Mouse (Mus musculus) stomach, embryonic 15.5 days (tissue): ENCODE results near the gene Tpk1. TPM values are rescaled to one million over a fixed set of nuclear protein-coding genes. Genes with fewer than 3 reads are reported as not detected.
A peak's percentile ranks its signal among the peaks of the same experiment; 100 is the strongest.

Experiments
- ATAC-seq: fragments of 200-750 bp; cut with Nextera tagmentation; 2 replicates; pipeline ENCODE4 v1.8.0; 2017; ENCODE audit warnings: low read depth, moderate number of reproducible peaks, moderate TSS enrichment; ENCODE audit not compliant: insufficient read depth, low FRiP score
- H3K27ac ChIP-seq: fragments of 300-500 bp; sonication (generic); 2 replicates; pipeline ENCODE4 v1.5.1; 2015; ENCODE audit warnings: mild to moderate bottlenecking, inconsistent platforms
- H3K27me3 ChIP-seq: fragments of 300-500 bp; sonication (generic); replicated peaks from 2 replicates; pipeline ENCODE4 v1.6.1; 2015; ENCODE audit warnings: inconsistent platforms
- H3K36me3 ChIP-seq: fragments of 300-500 bp; sonication (generic); 2 replicates; pipeline ENCODE4 v1.6.1; 2015; ENCODE audit warnings: inconsistent platforms
- H3K4me1 ChIP-seq: fragments of 300-500 bp; sonication (generic); 2 replicates; pipeline ENCODE4 v1.6.1; 2015; ENCODE audit warnings: inconsistent platforms
- H3K4me2 ChIP-seq: fragments of 300-500 bp; sonication (generic); 2 replicates; pipeline ENCODE4 v1.6.1; 2015; ENCODE audit warnings: mild to moderate bottlenecking, inconsistent platforms
- H3K4me3 ChIP-seq: fragments of 300-500 bp; sonication (generic); replicated peaks from 2 replicates; pipeline ENCODE4 v1.5.1; 2015; ENCODE audit warnings: inconsistent platforms
- H3K9ac ChIP-seq: fragments of 300-500 bp; sonication (generic); 2 replicates; pipeline ENCODE4 v1.6.1; 2015; ENCODE audit warnings: inconsistent platforms
- H3K9me3 ChIP-seq: fragments of 300-500 bp; sonication (generic); 2 replicates; pipeline ENCODE4 v1.6.1; 2016; ENCODE audit warnings: inconsistent platforms
- WGBS: fragments of 180-500 bp; shearing (Covaris S2); methylation state at CpG from one replicate; pipeline ENCODE4 v1.1.7; 2015; 5-methylcytosine and 5-hydroxymethylcytosine counted together
- polyA plus RNA-seq: library from polyadenylated mRNA; unstranded; fragments of >200 nt; fragmentation: Nextera tagmentation; extraction: Ambion mirVana; gene quantifications from 2 replicates; pipeline ENCODE4 v1.2.1, GENCODE M21; 2015

The Tpk1 gene
- polyA plus RNA-seq, 1 experiment from 2014 or later: 15.4 TPM

DNA sequence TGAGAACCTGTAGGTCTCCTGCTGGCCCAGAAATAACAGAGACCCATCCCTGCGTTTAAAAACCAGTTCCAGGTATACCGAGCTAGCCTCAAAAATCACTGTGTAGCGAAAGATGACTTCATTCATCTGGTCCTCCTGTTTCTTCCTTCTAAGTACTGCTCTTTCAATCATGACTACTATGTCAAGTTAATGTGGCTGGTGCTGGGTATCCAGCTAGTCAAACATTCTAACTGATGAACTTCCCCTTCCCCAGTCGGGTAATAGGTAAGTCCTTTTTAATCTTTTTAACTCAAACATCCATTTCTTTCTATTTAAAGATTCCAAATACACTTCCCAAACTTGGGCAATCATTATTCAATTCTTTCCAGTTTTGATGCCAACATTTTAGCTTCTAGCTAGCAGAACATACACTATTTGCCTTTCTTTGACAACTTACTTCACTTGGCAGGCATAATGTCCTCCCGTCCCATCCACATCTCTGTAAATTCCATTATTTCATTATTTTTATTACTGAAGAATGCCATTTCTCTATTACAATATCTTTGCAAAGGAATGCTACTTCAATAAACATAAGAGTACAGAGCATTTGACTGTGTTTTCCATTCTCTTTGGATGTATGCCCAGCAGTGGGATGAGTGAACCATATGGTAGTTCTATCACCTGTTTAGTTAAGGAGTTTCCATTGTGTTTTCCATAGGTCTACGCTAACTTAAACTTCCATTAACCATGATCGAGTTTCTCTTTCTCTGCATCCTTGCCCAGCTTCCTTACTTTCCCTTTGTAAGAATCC lies 728 bp upstream of the Tpk1 start:
- Histone ChIP-seq H3K27me3 (no peaks in the 10 kb centered on the region), H3K4me2 (peak overlapping the region; percentile 62), H3K9me3 (no peaks in the 10 kb centered on the region), H3K4me3 (peak overlapping the region; percentile 63), H3K4me1 (no peaks in the 10 kb centered on the region), H3K27ac (peak overlapping the region; percentile 90; the same call in 1 of the 2 replicates), H3K9ac (no peak overlapping the region), H3K36me3 (no peaks in the 10 kb centered on the region)
- no peak for ATAC-seq
- 70% methylated on average over 7 of the region's 7 CpGs for WGBS

DNA sequence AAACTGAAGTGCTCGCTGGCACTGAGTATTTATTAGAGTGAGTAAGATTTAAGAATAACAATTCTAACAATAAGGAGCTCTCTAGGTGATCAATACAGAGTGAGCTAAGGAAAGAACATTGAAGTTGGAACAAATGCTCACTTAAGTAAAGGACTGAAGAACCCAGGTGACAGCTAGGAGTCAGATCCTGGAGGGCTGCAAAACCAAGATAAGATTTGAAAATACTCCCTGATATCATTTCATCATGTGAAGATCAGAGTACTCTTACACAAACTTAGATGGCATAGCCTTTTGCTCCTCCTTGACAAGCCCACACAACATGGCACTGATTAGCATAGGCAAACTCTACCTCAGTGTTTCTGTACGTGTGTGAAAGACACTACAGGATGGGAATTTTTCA lies 4.3 kb downstream of the Tpk1 start:
- no peak for ATAC-seq
- H3K27me3 ChIP-seq: no peaks in the 10 kb centered on the region
- no peak overlapping the region for H3K4me2 ChIP-seq
- H3K27ac ChIP-seq: no peak overlapping the region
- H3K4me1 ChIP-seq: no peaks in the 10 kb centered on the region
- H3K9ac ChIP-seq: no peak overlapping the region
- H3K4me3 ChIP-seq: no peak overlapping the region
- 83% methylated on average over 2 of the region's 2 CpGs for WGBS
- H3K9me3 ChIP-seq: no peaks in the 10 kb centered on the region
- H3K36me3 ChIP-seq: no peaks in the 10 kb centered on the region

GRCm38 (mm10) chr6:43658290-43658689 lies 7.8 kb downstream of the Tpk1 start:
- WGBS: 57% methylated on average over 4 of the region's 4 CpGs
- no peaks in the 10 kb centered on the region for H3K27me3 ChIP-seq
- no peak overlapping the region for H3K4me2 ChIP-seq
- H3K9me3 ChIP-seq: no peaks in the 10 kb centered on the region
- no peaks in the 10 kb centered on the region for H3K4me1 ChIP-seq
- ATAC-seq: peak; percentile 96
- H3K4me3 ChIP-seq: no peak overlapping the region
- no peak overlapping the region for H3K27ac ChIP-seq
- H3K9ac ChIP-seq: no peak overlapping the region
- H3K36me3 ChIP-seq: no peaks in the 10 kb centered on the region

DNA sequence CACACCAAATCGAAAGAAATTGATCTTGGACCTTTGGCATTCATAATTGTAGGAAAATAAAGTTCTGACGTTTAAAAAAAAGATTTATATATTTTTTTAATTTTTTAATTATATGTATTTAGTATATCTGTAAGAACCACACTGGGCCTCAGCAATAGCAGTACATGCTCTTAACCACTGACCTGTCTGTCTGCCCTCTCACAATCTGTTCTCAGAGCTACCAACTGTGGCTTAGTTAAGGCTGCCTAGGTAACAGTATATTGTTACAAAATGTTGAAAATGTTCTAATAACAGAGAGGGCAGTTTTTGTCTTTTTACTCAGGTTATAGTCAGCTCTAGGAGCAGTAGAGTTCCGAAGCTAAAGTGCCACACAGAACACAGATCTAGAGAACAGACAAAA lies 8.2 kb downstream of the Tpk1 start:
- H3K9ac ChIP-seq: no peak overlapping the region
- H3K27ac ChIP-seq: no peak overlapping the region
- no peak overlapping the region for H3K4me3 ChIP-seq
- ATAC-seq: 0 out of 2 replicates have a peak, but pooled peaks have one; percentile 8
- H3K27me3 ChIP-seq: no peaks in the 10 kb centered on the region
- no peaks in the 10 kb centered on the region for H3K4me1 ChIP-seq
- no peak overlapping the region for H3K4me2 ChIP-seq
- no peaks in the 10 kb centered on the region for H3K36me3 ChIP-seq
- H3K9me3 ChIP-seq: no peaks in the 10 kb centered on the region
- WGBS: 90% methylated on average over 3 of the region's 3 CpGs

GRCm38 (mm10) chr6:43654876-43655456 lies 11.1 kb downstream of the Tpk1 start:
- Histone ChIP-seq H3K4me1 (no peaks in the 10 kb centered on the region), H3K9ac (no peak overlapping the region), H3K27me3 (no peaks in the 10 kb centered on the region), H3K4me3 (no peak overlapping the region), H3K4me2 (no peak overlapping the region), H3K27ac (no peak overlapping the region), H3K9me3 (no peaks in the 10 kb centered on the region), H3K36me3 (no peaks in the 10 kb centered on the region)
- WGBS: 73% methylated on average over 8 of the region's 8 CpGs
- no peak for ATAC-seq

- Histone ChIP-seq H3K36me3 (no peaks in the 10 kb centered on the region), H3K9me3 (no peaks in the 10 kb centered on the region)
- WGBS: 93% methylated on average over 2 of the region's 2 CpGs
Measured at GRCm38 (mm10) chr6:43649516-43649915, 16.6 kb downstream of the Tpk1 start.

DNA sequence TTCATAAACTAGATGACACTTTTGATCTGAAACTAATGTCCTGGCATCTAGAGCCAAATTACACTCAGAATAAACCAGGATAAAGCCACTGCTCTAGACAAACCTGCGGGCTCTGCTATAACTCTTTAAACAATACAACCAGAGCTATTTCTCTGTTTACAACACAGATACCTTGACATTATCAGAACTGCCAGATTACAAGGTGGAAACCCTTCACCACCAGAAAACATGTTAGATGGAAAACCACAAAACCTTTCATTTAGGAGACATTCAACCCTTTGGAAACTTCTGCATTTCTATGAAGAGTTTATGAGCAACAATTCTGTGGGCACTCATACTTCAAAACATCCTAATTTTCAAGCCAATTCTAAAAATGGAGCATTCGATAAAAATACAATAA lies 20.4 kb downstream of the Tpk1 start:
- Histone ChIP-seq H3K4me3 (no peak overlapping the region), H3K27ac (no peak overlapping the region), H3K4me1 (no peaks in the 10 kb centered on the region), H3K36me3 (no peaks in the 10 kb centered on the region), H3K27me3 (no peaks in the 10 kb centered on the region), H3K4me2 (no peak overlapping the region), H3K9ac (no peak overlapping the region), H3K9me3 (no peaks in the 10 kb centered on the region)
- WGBS: 78% methylated on average over 2 of the region's 2 CpGs
- ATAC-seq: no peak

More at GRCm38 (mm10) chr6:43649516-43649915, 16.6 kb downstream of the Tpk1 start:
- no peak overlapping the region for H3K9ac ChIP-seq
- H3K27me3 ChIP-seq: no peaks in the 10 kb centered on the region
- H3K27ac ChIP-seq: no peak overlapping the region
- H3K4me1 ChIP-seq: no peaks in the 10 kb centered on the region
- H3K4me2 ChIP-seq: no peak overlapping the region
- no peak for ATAC-seq
- no peak overlapping the region for H3K4me3 ChIP-seq

- 88% methylated on average over 1 of the region's 1 CpGs for WGBS
Measured at GRCm38 (mm10) chr6:43645105-43645504, 21.0 kb downstream of the Tpk1 start.

GRCm38 (mm10) chr6:43643718-43644117 lies 22.4 kb downstream of the Tpk1 start:
- Histone ChIP-seq H3K27me3 (no peaks in the 10 kb centered on the region), H3K9me3 (no peaks in the 10 kb centered on the region), H3K36me3 (no peaks in the 10 kb centered on the region), H3K4me3 (no peak overlapping the region), H3K9ac (no peak overlapping the region), H3K4me2 (no peak overlapping the region), H3K4me1 (no peaks in the 10 kb centered on the region), H3K27ac (no peak overlapping the region)
- no peak for ATAC-seq
- 64% methylated on average over 6 of the region's 6 CpGs for WGBS

More at GRCm38 (mm10) chr6:43645105-43645504, 21.0 kb downstream of the Tpk1 start:
- H3K9ac ChIP-seq: no peak overlapping the region
- no peak overlapping the region for H3K4me3 ChIP-seq
- H3K9me3 ChIP-seq: no peaks in the 10 kb centered on the region
- H3K27me3 ChIP-seq: no peaks in the 10 kb centered on the region
- H3K36me3 ChIP-seq: no peaks in the 10 kb centered on the region
- H3K4me1 ChIP-seq: no peaks in the 10 kb centered on the region
- no peak for ATAC-seq
- no peak overlapping the region for H3K27ac ChIP-seq
- H3K4me2 ChIP-seq: no peak overlapping the region

GRCm38 (mm10) chr6:43642375-43642774 lies 23.7 kb downstream of the Tpk1 start:
- WGBS: 45% methylated on average over 5 of the region's 5 CpGs

GRCm38 (mm10) chr6:43640621-43641020 lies 25.5 kb downstream of the Tpk1 start:
- Histone ChIP-seq H3K36me3 (no peaks in the 10 kb centered on the region), H3K27me3 (no peaks in the 10 kb centered on the region), H3K27ac (no peak overlapping the region), H3K9me3 (no peaks in the 10 kb centered on the region), H3K4me3 (no peak overlapping the region), H3K4me1 (no peaks in the 10 kb centered on the region), H3K9ac (no peak overlapping the region), H3K4me2 (no peak overlapping the region)
- ATAC-seq: no peak

More at GRCm38 (mm10) chr6:43642375-43642774, 23.7 kb downstream of the Tpk1 start:
- Histone ChIP-seq H3K9me3 (no peaks in the 10 kb centered on the region), H3K36me3 (no peaks in the 10 kb centered on the region), H3K9ac (no peak overlapping the region), H3K27ac (no peak overlapping the region), H3K4me2 (no peak overlapping the region), H3K4me1 (no peaks in the 10 kb centered on the region), H3K4me3 (no peak overlapping the region), H3K27me3 (no peaks in the 10 kb centered on the region)
- no peak for ATAC-seq

- Histone ChIP-seq H3K4me3 (no peak overlapping the region), H3K27me3 (no peaks in the 10 kb centered on the region), H3K9me3 (no peaks in the 10 kb centered on the region), H3K4me2 (no peak overlapping the region), H3K27ac (no peak overlapping the region), H3K9ac (no peak overlapping the region), H3K36me3 (no peaks in the 10 kb centered on the region), H3K4me1 (no peaks in the 10 kb centered on the region)
- WGBS: 81% methylated on average over 1 of the region's 1 CpGs
- no peak for ATAC-seq
Measured at GRCm38 (mm10) chr6:43638865-43639264, 27.2 kb downstream of the Tpk1 start.
